Mouse (Mus musculus) lung, postnatal 0 days (tissue): ENCODE measurements around the gene Mphosph8. TPM values are rescaled to one million over a fixed set of nuclear protein-coding genes. Genes with fewer than 3 reads are reported as not detected.
A peak's percentile ranks its signal among the peaks of the same experiment; 100 is the strongest.

Source experiments
- ATAC-seq: fragments of 200-750 bp; cut with Nextera tagmentation; 2 replicates; pipeline ENCODE4 v1.8.0; 2017; ENCODE audit warnings: moderate library complexity
- DNase-seq: peaks from one replicate; pipeline ENCODE4 v3.0.0-alpha.2; 2016; ENCODE audit warnings: low spot score
- H3K27ac ChIP-seq: fragments of 300-500 bp; sonication (generic); 2 replicates; pipeline ENCODE4 v1.5.1; 2014; ENCODE audit warnings: antibody characterized with exemption, mild to moderate bottlenecking, low read length, mixed read lengths
- H3K27me3 ChIP-seq: fragments of 300-500 bp; sonication (generic); replicated peaks from 2 replicates; pipeline ENCODE4 v1.6.1; 2014; ENCODE audit warnings: low read length, mixed read lengths; ENCODE audit not compliant: insufficient read depth
- H3K36me3 ChIP-seq: fragments of 300-500 bp; sonication (generic); 2 replicates; pipeline ENCODE4 v1.6.1; 2014; ENCODE audit warnings: low read length, mixed read lengths; ENCODE audit not compliant: insufficient read depth
- H3K4me1 ChIP-seq: fragments of 300-500 bp; sonication (generic); 2 replicates; pipeline ENCODE4 v1.6.1; 2014; ENCODE audit warnings: antibody characterized with exemption, low read depth, low read length, mixed read lengths; ENCODE audit not compliant: insufficient read depth
- H3K4me2 ChIP-seq: fragments of 300-500 bp; sonication (generic); replicated peaks from 2 replicates; pipeline ENCODE4 v1.6.1; 2014; ENCODE audit warnings: low read depth, mild to moderate bottlenecking, low read length, moderate library complexity, mixed read lengths
- H3K4me3 ChIP-seq: fragments of 300-500 bp; sonication (generic); 2 replicates; pipeline ENCODE4 v1.5.1; 2014; ENCODE audit warnings: low read depth, low read length
- H3K9ac ChIP-seq: fragments of 300-500 bp; sonication (generic); replicated peaks from 2 replicates; pipeline ENCODE4 v1.6.1; 2014; ENCODE audit warnings: low read depth, mild to moderate bottlenecking
- H3K9me3 ChIP-seq: fragments of 300-500 bp; sonication (generic); 2 replicates; pipeline ENCODE4 v1.6.1; 2016; ENCODE audit warnings: low read length, mixed read lengths
- CTCF ChIP-seq: IDR thresholded peaks from 2 replicates; pipeline ENCODE4 v1.5.1; 2016; ENCODE audit warnings: antibody characterized with exemption, mild to moderate bottlenecking
- EP300 ChIP-seq: IDR thresholded peaks from 2 replicates; pipeline ENCODE4 v1.6.1; 2016; ENCODE audit warnings: antibody characterized with exemption, mild to moderate bottlenecking, control low read depth
- WGBS: fragments of 180-500 bp; shearing (Covaris S2); extraction: QIAGEN DNeasy Blood & Tissue Kit; methylation state at CpG from one replicate; pipeline ENCODE4 v1.1.7; 2014; 5-methylcytosine and 5-hydroxymethylcytosine counted together
- polyA plus RNA-seq: library from polyadenylated mRNA; unstranded; fragments of >200 nt; fragmentation: Nextera tagmentation; extraction: Ambion mirVana; gene quantifications from 2 replicates; pipeline ENCODE4 v1.2.1, GENCODE M21; 2015

Gene Mphosph8
- 22.0 and 23.1 TPM in 2 replicates for polyA plus RNA-seq

DNA sequence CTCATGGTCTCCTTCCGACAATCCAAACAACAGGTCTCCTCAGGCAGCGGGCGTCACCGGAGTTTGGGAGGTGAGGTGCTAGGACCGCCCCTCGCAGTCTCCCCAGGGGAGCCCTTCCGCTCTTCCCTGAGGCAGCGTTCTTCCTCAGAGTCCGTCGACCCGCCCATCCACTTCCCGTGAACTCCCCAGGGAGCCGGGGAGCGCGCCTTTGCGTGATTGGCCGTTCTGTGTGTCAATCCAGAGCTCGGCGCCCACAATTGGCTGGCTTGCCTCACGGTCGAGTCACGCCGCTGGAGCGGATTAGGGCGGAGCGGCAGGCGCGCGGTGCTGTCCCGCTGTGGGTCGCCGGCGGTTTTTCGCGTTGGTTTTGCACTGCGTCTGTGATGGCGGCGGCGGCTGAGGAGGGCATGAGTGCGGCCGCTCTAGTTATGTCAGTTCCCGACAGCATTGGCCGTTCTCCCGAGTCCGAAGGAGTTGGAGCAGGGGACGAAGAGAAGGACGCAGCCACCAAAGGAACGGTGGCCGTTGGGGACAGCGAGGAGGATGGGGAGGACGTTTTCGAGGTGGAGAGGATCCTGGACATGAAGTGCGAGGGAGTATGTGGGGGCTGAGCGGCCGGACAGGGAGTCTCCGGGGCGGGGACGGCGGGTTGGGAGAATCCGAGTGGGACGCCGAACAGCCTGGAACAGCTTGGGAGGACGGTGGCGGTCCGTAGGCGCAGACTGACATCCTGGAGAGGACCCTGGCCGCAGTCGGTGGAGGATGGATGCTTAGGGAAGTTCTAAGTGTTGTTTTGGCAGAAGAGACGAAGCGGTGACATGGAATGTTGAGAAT lies at the start of gene Mphosph8:
Gene Mphosph8, plus strand, starts transcription at position 280 of the 834 bp plus-strand sequence.
- H3K9ac ChIP-seq: peak within 1 kb of the TSS; percentile 60
- H3K36me3 ChIP-seq: peaks cover 7% of the 10 kb centered on the region
- no peaks in the 10 kb centered on the region for H3K27me3 ChIP-seq
- H3K4me2 ChIP-seq: peak within 1 kb of the TSS; percentile 78
- WGBS: under 1% methylated on average over 68 of the region's 70 CpGs
- peaks cover 7% of the 10 kb centered on the region; the same call in 1 of the 2 replicates for H3K4me1 ChIP-seq
- peak within 1 kb of the TSS; percentile 93 for H3K27ac ChIP-seq
- peak; percentile 99 for DNase-seq
- H3K9me3 ChIP-seq: no peaks in the 10 kb centered on the region
- TF ChIP-seq CTCF (no peak), EP300 (no peak)
- peak within 1 kb of the TSS; percentile 84 for H3K4me3 ChIP-seq
- ATAC-seq: peak; percentile 100

DNA sequence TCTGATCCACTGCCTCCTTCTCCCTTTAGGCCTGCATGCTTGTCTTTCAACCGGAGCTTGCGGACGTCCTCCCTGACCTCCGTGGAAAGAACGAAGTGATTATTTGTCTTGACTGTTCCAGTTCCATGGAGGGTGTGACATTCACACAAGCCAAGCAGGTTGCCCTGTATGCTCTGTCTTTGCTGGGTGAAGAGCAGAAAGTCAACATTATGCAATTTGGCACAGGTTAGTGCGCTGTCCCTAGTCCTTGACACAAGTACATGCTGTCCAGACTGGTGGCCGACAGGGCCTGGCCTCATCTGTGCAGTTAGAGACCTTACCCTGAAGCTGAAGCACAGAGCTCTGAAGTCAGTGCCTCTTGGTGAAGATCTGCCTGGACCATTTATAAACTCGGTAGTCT lies 47.6 kb upstream of the Mphosph8 start:
- peak; percentile 88 for ATAC-seq
- 49% methylated on average over 8 of the region's 8 CpGs for WGBS

DNA sequence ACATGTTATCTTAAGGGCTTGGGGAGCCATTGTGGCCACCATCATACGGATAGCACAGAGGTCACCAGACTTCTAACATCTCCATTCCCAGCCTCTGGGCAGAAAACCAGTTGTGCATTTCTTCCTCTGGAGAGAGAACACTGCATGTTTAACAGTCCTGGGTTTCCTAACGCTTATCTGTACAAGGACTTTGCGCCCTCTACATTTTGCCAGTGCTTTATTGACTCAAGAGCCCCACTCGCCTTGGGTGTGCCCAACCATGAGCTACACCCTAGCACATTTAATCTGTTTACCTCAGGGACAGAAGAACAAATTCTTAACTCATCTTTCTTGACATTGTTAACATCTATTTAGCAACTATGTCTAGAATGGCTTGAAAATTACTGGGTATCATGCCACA lies 41.8 kb upstream of the Mphosph8 start:
- no peaks in the 10 kb centered on the region for H3K4me1 ChIP-seq
- H3K36me3 ChIP-seq: peaks cover 46% of the 10 kb centered on the region
- WGBS: 52% methylated on average over 4 of the region's 4 CpGs
- ATAC-seq (no peak; the same call in 1 of the 2 replicates), DNase-seq (no peak)
- H3K9ac ChIP-seq: no peak overlapping the region
- no peaks in the 10 kb centered on the region for H3K9me3 ChIP-seq
- H3K4me2 ChIP-seq: no peak overlapping the region
- H3K27me3 ChIP-seq: no peaks in the 10 kb centered on the region
- TF ChIP-seq CTCF (no peak), EP300 (no peak)
- no peak overlapping the region for H3K27ac ChIP-seq
- H3K4me3 ChIP-seq: no peak overlapping the region

More for the DNA sequence above, 47.6 kb upstream of the Mphosph8 start:
- Histone ChIP-seq H3K27me3 (no peaks in the 10 kb centered on the region), H3K9ac (no peak overlapping the region), H3K4me2 (no peak overlapping the region), H3K9me3 (no peaks in the 10 kb centered on the region), H3K27ac (0 out of 2 replicates have a peak overlapping the region, but pooled peaks have one; percentile 27), H3K4me1 (no peaks in the 10 kb centered on the region), H3K36me3 (peaks cover 33% of the 10 kb centered on the region), H3K4me3 (no peak overlapping the region)
- peak; percentile 61 for DNase-seq
- no peak for TF ChIP-seq CTCF
- 0 out of 2 replicates have a peak, but pooled peaks have one; percentile 24 for TF ChIP-seq EP300

DNA sequence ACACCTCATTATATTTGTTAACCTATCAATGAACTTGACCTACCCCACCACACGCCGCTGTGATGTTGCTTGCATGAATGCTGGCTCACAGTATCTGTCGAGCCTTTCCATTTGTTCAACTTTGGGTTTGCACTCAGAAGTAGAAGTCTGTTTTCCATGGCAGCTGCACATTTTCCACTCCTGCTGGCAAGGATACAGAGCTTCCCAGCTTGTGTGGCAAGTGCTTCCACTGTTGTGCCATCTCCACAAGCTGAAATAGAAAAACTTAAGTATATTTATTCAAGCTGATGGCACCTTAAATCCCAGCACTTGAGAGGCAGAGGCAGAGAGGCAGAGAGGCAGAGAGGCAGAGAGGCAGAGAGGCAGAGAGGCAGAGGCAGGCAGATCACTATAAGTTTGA lies 39.7 kb upstream of the Mphosph8 start:
- no peak overlapping the region for H3K4me2 ChIP-seq
- H3K9me3 ChIP-seq: no peaks in the 10 kb centered on the region
- no peaks in the 10 kb centered on the region for H3K27me3 ChIP-seq
- DNase-seq: no peak
- no peak overlapping the region for H3K4me3 ChIP-seq
- H3K4me1 ChIP-seq: no peaks in the 10 kb centered on the region
- H3K27ac ChIP-seq: no peak overlapping the region
- peaks cover 37% of the 10 kb centered on the region for H3K36me3 ChIP-seq
- 76% methylated on average over 3 of the region's 3 CpGs for WGBS
- ATAC-seq: no peak
- no peak for TF ChIP-seq EP300
- TF ChIP-seq CTCF: no peak
- H3K9ac ChIP-seq: no peak overlapping the region

GRCm38 (mm10) chr14:56631109-56631508 lies 36.9 kb upstream of the Mphosph8 start:
- Histone ChIP-seq H3K4me2 (no peak overlapping the region), H3K4me1 (no peaks in the 10 kb centered on the region), H3K27ac (no peak overlapping the region), H3K9ac (no peak overlapping the region), H3K4me3 (no peak overlapping the region), H3K9me3 (no peaks in the 10 kb centered on the region), H3K27me3 (no peaks in the 10 kb centered on the region), H3K36me3 (peaks cover 39% of the 10 kb centered on the region; the same call in 1 of the 2 replicates)
- DNase-seq: no peak
- TF ChIP-seq EP300 (no peak), CTCF (no peak)
- no peak for ATAC-seq
- WGBS: 87% methylated on average over 2 of the region's 2 CpGs

GRCm38 (mm10) chr14:56647206-56647605 lies 20.8 kb upstream of the Mphosph8 start:
- 62% methylated on average over 7 of the region's 7 CpGs for WGBS
- Histone ChIP-seq H3K9ac (no peak overlapping the region), H3K4me3 (no peak overlapping the region), H3K27ac (no peak overlapping the region), H3K27me3 (no peaks in the 10 kb centered on the region), H3K4me2 (no peak overlapping the region), H3K9me3 (no peaks in the 10 kb centered on the region), H3K4me1 (no peaks in the 10 kb centered on the region), H3K36me3 (0 out of 2 replicates have a peak, but pooled peaks cover 8% of the 10 kb centered on the region)
- no peak for TF ChIP-seq CTCF
- TF ChIP-seq EP300: no peak
- DNase-seq (no peak), ATAC-seq (no peak)
